Mouse (Mus musculus): ENCODE data around the gene Leng8. TPM values are rescaled to one million over a fixed set of nuclear protein-coding genes. Genes with fewer than 3 reads are reported as not detected.

Gene Leng8
- polyA plus RNA-seq, 1 experiment from 2014 or later, result 47.8 TPM

GRCm38 (mm10) chr7:4124856-4125255 is 12.0 kb upstream of the Leng8 start:
- Histone ChIP-seq H3K27ac (ENCODE audit: low read length) (no peak overlapping the region), H3K4me1 (ENCODE audit: control insufficient read depth, insufficient read depth, low read length) (no peaks in the 10 kb centered on the region; the same call in 1 of the 2 replicates), H3K4me2 (ENCODE audit: low read depth, low read length) (peak overlapping the region; percentile 24; the same call in 1 of the 2 replicates), H3K9me3 (replicated peaks; ENCODE audit: control insufficient read depth, low read length) (no peaks in the 10 kb centered on the region), H3K36me3 (ENCODE audit: control insufficient read depth, insufficient read depth) (no peaks in the 10 kb centered on the region), H3K9ac (ENCODE audit: low read length) (no peak overlapping the region), H3K27me3 (ENCODE audit: control insufficient read depth, insufficient read depth, low read length) (peaks cover 13% of the 10 kb centered on the region), H3K4me3 (ENCODE audit: low read length) (no peak overlapping the region)
- ATAC-seq (replicated peaks; ENCODE audit: extremely low read depth, insufficient read depth, low FRiP score), result no peak
- WGBS, result 19% methylated on average over 5 of the region's 5 CpGs

- no peak overlapping the region for H3K4me2 ChIP-seq (ENCODE audit: low read depth, low read length)
- H3K36me3 ChIP-seq (ENCODE audit: control insufficient read depth, insufficient read depth), result no peaks in the 10 kb centered on the region
- H3K9me3 ChIP-seq (replicated peaks; ENCODE audit: control insufficient read depth, low read length), result no peaks in the 10 kb centered on the region
- no peaks in the 10 kb centered on the region; the same call in 1 of the 2 replicates for H3K4me1 ChIP-seq (ENCODE audit: control insufficient read depth, insufficient read depth, low read length)
- no peak for ATAC-seq (replicated peaks; ENCODE audit: extremely low read depth, insufficient read depth, low FRiP score)
- H3K27ac ChIP-seq (ENCODE audit: low read length), result no peak overlapping the region
- peaks cover 9% of the 10 kb centered on the region for H3K27me3 ChIP-seq (ENCODE audit: control insufficient read depth, insufficient read depth, low read length)
- no peak overlapping the region for H3K4me3 ChIP-seq (ENCODE audit: low read length)
- H3K9ac ChIP-seq (ENCODE audit: low read length), result no peak overlapping the region
- WGBS, result 16% methylated on average over 9 of the region's 9 CpGs
Measured at GRCm38 (mm10) chr7:4125306-4125705, 11.5 kb upstream of the Leng8 start.

- no peak overlapping the region for H3K27ac ChIP-seq (ENCODE audit: low read length)
- H3K36me3 ChIP-seq (ENCODE audit: control insufficient read depth, insufficient read depth), result no peaks in the 10 kb centered on the region
- H3K27me3 ChIP-seq (ENCODE audit: control insufficient read depth, insufficient read depth, low read length), result no peaks in the 10 kb centered on the region; the same call in 1 of the 2 replicates
- ATAC-seq (replicated peaks; ENCODE audit: extremely low read depth, insufficient read depth, low FRiP score), result no peak
- no peak overlapping the region for H3K4me2 ChIP-seq (ENCODE audit: low read depth, low read length)
- H3K9me3 ChIP-seq (replicated peaks; ENCODE audit: control insufficient read depth, low read length), result no peaks in the 10 kb centered on the region
- no peak overlapping the region for H3K9ac ChIP-seq (ENCODE audit: low read length)
- 80% methylated on average over 11 of the region's 11 CpGs for WGBS
- H3K4me3 ChIP-seq (ENCODE audit: low read length), result no peak overlapping the region
- H3K4me1 ChIP-seq (ENCODE audit: control insufficient read depth, insufficient read depth, low read length), result peaks cover 3% of the 10 kb centered on the region; the same call in 1 of the 2 replicates
Measured at GRCm38 (mm10) chr7:4126992-4127785, 9.7 kb upstream of the Leng8 start.

GRCm38 (mm10) chr7:4127894-4128293 is 8.9 kb upstream of the Leng8 start:
- 78% methylated on average over 4 of the region's 4 CpGs for WGBS
- Histone ChIP-seq H3K36me3 (ENCODE audit: control insufficient read depth, insufficient read depth) (no peaks in the 10 kb centered on the region), H3K4me2 (ENCODE audit: low read depth, low read length) (no peak overlapping the region), H3K4me3 (ENCODE audit: low read length) (no peak overlapping the region), H3K27me3 (ENCODE audit: control insufficient read depth, insufficient read depth, low read length) (no peaks in the 10 kb centered on the region), H3K4me1 (ENCODE audit: control insufficient read depth, insufficient read depth, low read length) (peaks cover 3% of the 10 kb centered on the region; the same call in 1 of the 2 replicates), H3K9me3 (replicated peaks; ENCODE audit: control insufficient read depth, low read length) (no peaks in the 10 kb centered on the region), H3K9ac (ENCODE audit: low read length) (no peak overlapping the region), H3K27ac (ENCODE audit: low read length) (no peak overlapping the region)
- no peak for ATAC-seq (replicated peaks; ENCODE audit: extremely low read depth, insufficient read depth, low FRiP score)

GRCm38 (mm10) chr7:4128860-4129259 is 8.0 kb upstream of the Leng8 start:
- Histone ChIP-seq H3K4me2 (ENCODE audit: low read depth, low read length) (no peak overlapping the region), H3K4me1 (ENCODE audit: control insufficient read depth, insufficient read depth, low read length) (peaks cover 3% of the 10 kb centered on the region; the same call in 1 of the 2 replicates), H3K36me3 (ENCODE audit: control insufficient read depth, insufficient read depth) (no peaks in the 10 kb centered on the region), H3K9me3 (replicated peaks; ENCODE audit: control insufficient read depth, low read length) (no peaks in the 10 kb centered on the region), H3K27me3 (ENCODE audit: control insufficient read depth, insufficient read depth, low read length) (no peaks in the 10 kb centered on the region), H3K9ac (ENCODE audit: low read length) (peak overlapping the region; percentile 10; the same call in 1 of the 2 replicates), H3K4me3 (ENCODE audit: low read length) (no peak overlapping the region), H3K27ac (ENCODE audit: low read length) (no peak overlapping the region)
- ATAC-seq (replicated peaks; ENCODE audit: extremely low read depth, insufficient read depth, low FRiP score), result no peak
- WGBS, result 35% methylated on average over 6 of the region's 6 CpGs

- Histone ChIP-seq H3K9me3 (replicated peaks; ENCODE audit: control insufficient read depth, low read length) (no peaks in the 10 kb centered on the region), H3K27ac (ENCODE audit: low read length) (no peak overlapping the region), H3K4me1 (ENCODE audit: control insufficient read depth, insufficient read depth, low read length) (peaks cover 5% of the 10 kb centered on the region), H3K4me2 (ENCODE audit: low read depth, low read length) (0 out of 2 replicates have a peak overlapping the region, but pooled peaks have one; percentile 11), H3K27me3 (ENCODE audit: control insufficient read depth, insufficient read depth, low read length) (no peaks in the 10 kb centered on the region), H3K4me3 (ENCODE audit: low read length) (no peak overlapping the region), H3K36me3 (ENCODE audit: control insufficient read depth, insufficient read depth) (no peaks in the 10 kb centered on the region), H3K9ac (ENCODE audit: low read length) (no peak overlapping the region)
- peak; percentile 58 for ATAC-seq (replicated peaks; ENCODE audit: extremely low read depth, insufficient read depth, low FRiP score)
- 28% methylated on average over 13 of the region's 13 CpGs for WGBS
Measured at GRCm38 (mm10) chr7:4130686-4131452, 6.0 kb upstream of the Leng8 start.

GRCm38 (mm10) chr7:4131964-4132363 is 4.9 kb upstream of the Leng8 start:
- no peaks in the 10 kb centered on the region for H3K36me3 ChIP-seq (ENCODE audit: control insufficient read depth, insufficient read depth)
- H3K4me1 ChIP-seq (ENCODE audit: control insufficient read depth, insufficient read depth, low read length), result peaks cover 5% of the 10 kb centered on the region
- no peak overlapping the region for H3K4me2 ChIP-seq (ENCODE audit: low read depth, low read length)
- H3K9ac ChIP-seq (ENCODE audit: low read length), result no peak overlapping the region
- no peaks in the 10 kb centered on the region for H3K27me3 ChIP-seq (ENCODE audit: control insufficient read depth, insufficient read depth, low read length)
- H3K9me3 ChIP-seq (replicated peaks; ENCODE audit: control insufficient read depth, low read length), result no peaks in the 10 kb centered on the region
- no peak overlapping the region for H3K27ac ChIP-seq (ENCODE audit: low read length)
- WGBS, result 79% methylated on average over 8 of the region's 8 CpGs
- no peak for ATAC-seq (replicated peaks; ENCODE audit: extremely low read depth, insufficient read depth, low FRiP score)
- no peak overlapping the region for H3K4me3 ChIP-seq (ENCODE audit: low read length)

GRCm38 (mm10) chr7:4132581-4132980 is 4.3 kb upstream of the Leng8 start:
- Histone ChIP-seq H3K9ac (ENCODE audit: low read length) (no peak overlapping the region), H3K4me2 (ENCODE audit: low read depth, low read length) (no peak overlapping the region), H3K27ac (ENCODE audit: low read length) (no peak overlapping the region), H3K4me3 (ENCODE audit: low read length) (no peak overlapping the region), H3K4me1 (ENCODE audit: control insufficient read depth, insufficient read depth, low read length) (peaks cover 5% of the 10 kb centered on the region), H3K27me3 (ENCODE audit: control insufficient read depth, insufficient read depth, low read length) (no peaks in the 10 kb centered on the region), H3K36me3 (ENCODE audit: control insufficient read depth, insufficient read depth) (no peaks in the 10 kb centered on the region), H3K9me3 (replicated peaks; ENCODE audit: control insufficient read depth, low read length) (no peaks in the 10 kb centered on the region)
- 85% methylated on average over 3 of the region's 3 CpGs for WGBS
- no peak for ATAC-seq (replicated peaks; ENCODE audit: extremely low read depth, insufficient read depth, low FRiP score)

- Histone ChIP-seq H3K4me1 (ENCODE audit: control insufficient read depth, insufficient read depth, low read length) (peaks cover 9% of the 10 kb centered on the region), H3K27ac (ENCODE audit: low read length) (no peak overlapping the region), H3K27me3 (ENCODE audit: control insufficient read depth, insufficient read depth, low read length) (no peaks in the 10 kb centered on the region), H3K9me3 (replicated peaks; ENCODE audit: control insufficient read depth, low read length) (no peaks in the 10 kb centered on the region), H3K36me3 (ENCODE audit: control insufficient read depth, insufficient read depth) (no peaks in the 10 kb centered on the region), H3K9ac (ENCODE audit: low read length) (no peak overlapping the region), H3K4me2 (ENCODE audit: low read depth, low read length) (no peak overlapping the region), H3K4me3 (ENCODE audit: low read length) (no peak overlapping the region)
- ATAC-seq (replicated peaks; ENCODE audit: extremely low read depth, insufficient read depth, low FRiP score), result no peak
- WGBS, result 81% methylated on average over 7 of the region's 7 CpGs
Measured at GRCm38 (mm10) chr7:4132998-4133397, 3.8 kb upstream of the Leng8 start.

Data from heart, embryonic 16.5 days (tissue).